Mouse (Mus musculus) embryonic facial prominence, embryonic 13.5 days (tissue): ENCODE data around the gene Tardbp. TPM values are rescaled to one million over a fixed set of nuclear protein-coding genes. Genes with fewer than 3 reads are reported as not detected.
A peak's percentile ranks its signal among the peaks of the same experiment; 100 is the strongest.

ENCODE experiments used
- ATAC-seq: fragments of 200-750 bp; cut with Nextera tagmentation; 2 replicates; pipeline ENCODE4 v1.8.0; 2017; ENCODE audit warnings: low read depth; ENCODE audit not compliant: insufficient number of reproducible peaks, insufficient read depth, low FRiP score, low TSS enrichment
- H3K27ac ChIP-seq: fragments of 300-500 bp; sonication (generic); 2 replicates; pipeline ENCODE4 v1.5.1; 2015; ENCODE audit warnings: moderate library complexity, mild to moderate bottlenecking, inconsistent platforms
- H3K27me3 ChIP-seq: fragments of 300-500 bp; sonication (generic); 2 replicates; pipeline ENCODE4 v1.6.1; 2015; ENCODE audit warnings: mild to moderate bottlenecking, inconsistent platforms
- H3K36me3 ChIP-seq: fragments of 300-500 bp; sonication (generic); 2 replicates; pipeline ENCODE4 v1.6.1; 2015; ENCODE audit warnings: mild to moderate bottlenecking, inconsistent platforms
- H3K4me1 ChIP-seq: fragments of 300-500 bp; sonication (generic); 2 replicates; pipeline ENCODE4 v1.6.1; 2015; ENCODE audit warnings: inconsistent platforms
- H3K4me2 ChIP-seq: fragments of 300-500 bp; sonication (generic); 2 replicates; pipeline ENCODE4 v1.6.1; 2015; ENCODE audit warnings: moderate library complexity, mild to moderate bottlenecking, inconsistent platforms
- H3K4me3 ChIP-seq: fragments of 300-500 bp; sonication (generic); 2 replicates; pipeline ENCODE4 v1.5.1; 2015; ENCODE audit warnings: mild to moderate bottlenecking, inconsistent platforms
- H3K9ac ChIP-seq: fragments of 300-500 bp; sonication (generic); 2 replicates; pipeline ENCODE4 v1.6.1; 2015; ENCODE audit warnings: mild to moderate bottlenecking, inconsistent platforms
- H3K9me3 ChIP-seq: fragments of 300-500 bp; sonication (generic); 2 replicates; pipeline ENCODE4 v1.6.1; 2016; ENCODE audit warnings: inconsistent platforms
- WGBS: fragments of 180-500 bp; shearing (Covaris S2); methylation state at CpG from one replicate; pipeline ENCODE4 v1.1.7; 2015; ENCODE audit warnings: mixed read lengths; 5-methylcytosine and 5-hydroxymethylcytosine counted together
- polyA plus RNA-seq: library from polyadenylated mRNA; unstranded; fragments of >200 nt; fragmentation: Nextera tagmentation; extraction: Ambion mirVana; gene quantifications from 2 replicates; pipeline ENCODE4 v1.2.1, GENCODE M21; 2015

Tardbp gene
- polyA plus RNA-seq, 1 experiment from 2014 or later: 371 TPM

- ATAC-seq: peak; percentile 53; the same call in 1 of the 2 replicates
Observed at GRCm38 (mm10) chr4:148635309-148635708, 8.5 kb upstream of the Tardbp start.

GRCm38 (mm10) chr4:148633395-148634061, 6.7 kb upstream of the Tardbp start:
- Histone ChIP-seq H3K4me3 (no peak overlapping the region), H3K9me3 (no peaks in the 10 kb centered on the region), H3K4me1 (no peaks in the 10 kb centered on the region), H3K4me2 (no peak overlapping the region), H3K9ac (no peak overlapping the region), H3K27me3 (no peaks in the 10 kb centered on the region), H3K36me3 (no peaks in the 10 kb centered on the region), H3K27ac (no peak overlapping the region)
- 71% methylated on average over 2 of the region's 2 CpGs for WGBS
- ATAC-seq: no peak

More at GRCm38 (mm10) chr4:148635309-148635708, 8.5 kb upstream of the Tardbp start:
- no peak overlapping the region for H3K4me3 ChIP-seq
- H3K4me1 ChIP-seq: no peaks in the 10 kb centered on the region
- H3K36me3 ChIP-seq: no peaks in the 10 kb centered on the region
- no peaks in the 10 kb centered on the region for H3K27me3 ChIP-seq
- WGBS: 56% methylated on average over 2 of the region's 2 CpGs
- H3K9me3 ChIP-seq: no peaks in the 10 kb centered on the region
- no peak overlapping the region for H3K27ac ChIP-seq
- H3K9ac ChIP-seq: no peak overlapping the region
- no peak overlapping the region for H3K4me2 ChIP-seq

- H3K4me1 ChIP-seq: no peaks in the 10 kb centered on the region
- no peak overlapping the region for H3K9ac ChIP-seq
- no peaks in the 10 kb centered on the region for H3K36me3 ChIP-seq
- ATAC-seq: no peak
- H3K27ac ChIP-seq: no peak overlapping the region
- WGBS: 55% methylated on average over 3 of the region's 3 CpGs
- no peaks in the 10 kb centered on the region for H3K27me3 ChIP-seq
- H3K9me3 ChIP-seq: no peaks in the 10 kb centered on the region
- H3K4me2 ChIP-seq: no peak overlapping the region
- H3K4me3 ChIP-seq: no peak overlapping the region
Observed at GRCm38 (mm10) chr4:148632013-148632692, 5.3 kb upstream of the Tardbp start.

DNA sequence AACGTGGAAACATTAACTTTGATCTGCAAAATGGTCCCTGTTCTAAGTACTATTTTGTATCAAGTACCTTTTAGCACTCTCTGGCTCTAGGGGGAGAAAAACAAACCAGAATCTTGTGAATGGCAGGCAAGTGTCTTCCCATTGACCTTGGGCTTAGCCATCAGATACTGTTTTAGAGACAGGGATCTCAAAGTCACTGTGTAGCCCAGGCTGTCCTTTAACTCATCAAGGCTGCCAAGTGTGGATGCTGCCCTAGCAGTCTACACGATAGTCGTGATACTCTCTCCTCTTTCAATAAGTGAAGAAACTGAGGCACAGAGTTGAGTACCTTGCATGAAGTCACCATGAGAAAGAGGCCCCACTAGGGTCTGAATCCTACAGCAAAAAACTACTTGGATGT, 427 bp upstream of the Tardbp start:
- 63% methylated on average over 3 of the region's 3 CpGs for WGBS
- ATAC-seq: 0 out of 2 replicates have a peak, but pooled peaks have one; percentile 10
- Histone ChIP-seq H3K27ac (no peak overlapping the region), H3K9me3 (no peaks in the 10 kb centered on the region), H3K36me3 (peaks cover 28% of the 10 kb centered on the region), H3K4me2 (peak overlapping the region; percentile 83), H3K9ac (peak overlapping the region; percentile 100), H3K4me1 (peaks cover 15% of the 10 kb centered on the region), H3K4me3 (peak overlapping the region; percentile 98), H3K27me3 (no peaks in the 10 kb centered on the region)

- ATAC-seq: peak; percentile 66
- Histone ChIP-seq H3K36me3 (peaks cover 41% of the 10 kb centered on the region), H3K27me3 (no peaks in the 10 kb centered on the region), H3K9ac (peak overlapping the region; percentile 100), H3K4me3 (peak overlapping the region; percentile 98), H3K4me2 (peak overlapping the region; percentile 83), H3K4me1 (peaks cover 15% of the 10 kb centered on the region), H3K9me3 (no peaks in the 10 kb centered on the region), H3K27ac (peak overlapping the region; percentile 97)
- WGBS: under 1% methylated on average over 57 of the region's 57 CpGs
Observed at GRCm38 (mm10) chr4:148625756-148626622, 830 bp downstream of the Tardbp start.

DNA sequence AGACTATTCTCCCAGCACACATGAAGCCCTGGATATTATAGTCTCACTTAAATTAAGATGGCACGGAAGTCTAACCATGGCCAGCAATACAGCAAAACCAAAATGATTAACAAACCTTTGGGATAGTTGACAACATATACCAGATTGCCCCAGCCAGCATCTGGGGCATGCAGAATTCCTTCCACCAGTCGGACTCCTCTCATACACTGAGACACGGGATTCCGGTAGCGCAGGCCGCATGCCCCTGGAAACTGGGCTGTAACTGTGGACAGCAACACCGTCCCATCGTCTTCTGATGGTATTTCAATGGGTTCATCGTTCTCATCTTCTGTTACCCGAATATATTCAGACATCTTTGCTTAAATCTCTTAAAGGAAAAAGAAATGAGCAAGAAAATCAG, 1.8 kb downstream of the Tardbp start:
- WGBS: 82% methylated on average over 10 of the region's 10 CpGs
- Histone ChIP-seq H3K27me3 (no peaks in the 10 kb centered on the region), H3K4me2 (peak overlapping the region; percentile 83), H3K9ac (no peak overlapping the region), H3K27ac (no peak overlapping the region), H3K4me3 (peak overlapping the region; percentile 98), H3K9me3 (no peaks in the 10 kb centered on the region), H3K36me3 (peaks cover 49% of the 10 kb centered on the region), H3K4me1 (peaks cover 15% of the 10 kb centered on the region)
- ATAC-seq: no peak

DNA sequence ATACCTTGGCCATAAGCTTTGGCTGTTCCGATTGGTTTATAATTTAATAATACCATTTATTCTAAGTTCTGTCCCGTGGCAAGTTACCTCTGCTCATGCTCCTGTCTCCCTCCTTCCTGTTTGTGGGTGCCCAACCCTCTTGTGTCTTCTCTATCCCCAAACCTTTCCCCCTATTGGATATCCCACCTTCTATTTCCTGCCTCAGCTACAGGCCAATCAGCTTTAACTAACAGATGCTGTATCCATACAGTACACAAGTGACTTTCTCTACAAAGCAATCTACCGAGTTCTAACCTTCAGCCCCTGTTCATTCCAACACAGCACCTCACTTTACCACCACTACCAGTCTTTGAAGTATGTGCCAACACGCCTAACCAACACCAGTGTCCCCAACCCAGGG, 3.2 kb downstream of the Tardbp start:
- no peak overlapping the region for H3K9ac ChIP-seq
- H3K4me2 ChIP-seq: no peak overlapping the region
- H3K4me3 ChIP-seq: peak overlapping the region; percentile 5; the same call in 1 of the 2 replicates
- ATAC-seq: no peak
- peaks cover 15% of the 10 kb centered on the region for H3K4me1 ChIP-seq
- no peak overlapping the region for H3K27ac ChIP-seq
- no peaks in the 10 kb centered on the region for H3K9me3 ChIP-seq
- no peaks in the 10 kb centered on the region for H3K27me3 ChIP-seq
- peaks cover 63% of the 10 kb centered on the region for H3K36me3 ChIP-seq
- WGBS: 88% methylated on average over 4 of the region's 4 CpGs

DNA sequence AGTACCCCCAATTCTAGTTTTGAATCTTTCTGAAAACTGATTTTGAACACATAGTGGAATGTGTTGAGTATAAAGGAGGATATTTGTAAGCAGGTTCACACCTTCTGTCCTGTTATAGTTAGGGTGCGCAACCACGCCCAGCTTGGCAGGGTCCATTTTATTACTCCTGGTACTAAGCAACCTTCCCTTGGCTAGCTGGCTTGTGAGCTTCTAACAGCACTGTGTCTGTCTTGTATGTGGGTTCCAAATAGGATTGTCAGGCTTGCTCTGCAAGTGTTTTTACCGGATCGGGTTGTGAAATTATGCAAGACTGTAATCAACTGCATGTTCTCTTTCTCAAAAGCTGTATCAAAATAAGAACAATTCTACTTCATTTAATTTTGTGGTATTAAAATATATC, 4.3 kb downstream of the Tardbp start:
- H3K36me3 ChIP-seq: peaks cover 70% of the 10 kb centered on the region
- no peak overlapping the region for H3K9ac ChIP-seq
- no peak for ATAC-seq

GRCm38 (mm10) chr4:148620718-148621117, 6.1 kb downstream of the Tardbp start:
- 94% methylated on average over 1 of the region's 1 CpGs for WGBS
- Histone ChIP-seq H3K9ac (no peak overlapping the region), H3K9me3 (no peaks in the 10 kb centered on the region), H3K27me3 (no peaks in the 10 kb centered on the region), H3K27ac (no peak overlapping the region), H3K4me2 (no peak overlapping the region), H3K36me3 (peaks cover 87% of the 10 kb centered on the region), H3K4me1 (peaks cover 15% of the 10 kb centered on the region), H3K4me3 (no peak overlapping the region)
- no peak for ATAC-seq

More for the DNA sequence above, 4.3 kb downstream of the Tardbp start:
- Histone ChIP-seq H3K4me3 (no peak overlapping the region), H3K27me3 (no peaks in the 10 kb centered on the region), H3K27ac (no peak overlapping the region), H3K9me3 (no peaks in the 10 kb centered on the region), H3K4me2 (no peak overlapping the region), H3K4me1 (peaks cover 15% of the 10 kb centered on the region)
- WGBS: 92% methylated on average over 4 of the region's 4 CpGs

GRCm38 (mm10) chr4:148619805-148620204, 7.0 kb downstream of the Tardbp start:
- Histone ChIP-seq H3K4me1 (peaks cover 11% of the 10 kb centered on the region), H3K9me3 (no peaks in the 10 kb centered on the region), H3K27me3 (no peaks in the 10 kb centered on the region), H3K27ac (no peak overlapping the region), H3K36me3 (peaks cover 93% of the 10 kb centered on the region), H3K4me2 (no peak overlapping the region), H3K9ac (no peak overlapping the region), H3K4me3 (no peak overlapping the region)
- no peak for ATAC-seq
- 78% methylated on average over 1 of the region's 1 CpGs for WGBS

GRCm38 (mm10) chr4:148613738-148614137, 13.1 kb downstream of the Tardbp start:
- Histone ChIP-seq H3K4me2 (no peak overlapping the region), H3K9ac (no peak overlapping the region), H3K36me3 (peaks cover 70% of the 10 kb centered on the region), H3K4me3 (no peak overlapping the region), H3K9me3 (no peaks in the 10 kb centered on the region), H3K4me1 (peaks cover 4% of the 10 kb centered on the region; the same call in 1 of the 2 replicates), H3K27ac (no peak overlapping the region), H3K27me3 (no peaks in the 10 kb centered on the region)
- 88% methylated on average over 9 of the region's 9 CpGs for WGBS
- no peak for ATAC-seq
